Mouse (Mus musculus): ENCODE measurements at regions not wholly inside any gene's neighbourhood (a gene's known extent, or its start where the extent isn't known, plus 50 kb on each side); places are given as distances from the start of the nearest gene placed in this dataset.

DNA sequence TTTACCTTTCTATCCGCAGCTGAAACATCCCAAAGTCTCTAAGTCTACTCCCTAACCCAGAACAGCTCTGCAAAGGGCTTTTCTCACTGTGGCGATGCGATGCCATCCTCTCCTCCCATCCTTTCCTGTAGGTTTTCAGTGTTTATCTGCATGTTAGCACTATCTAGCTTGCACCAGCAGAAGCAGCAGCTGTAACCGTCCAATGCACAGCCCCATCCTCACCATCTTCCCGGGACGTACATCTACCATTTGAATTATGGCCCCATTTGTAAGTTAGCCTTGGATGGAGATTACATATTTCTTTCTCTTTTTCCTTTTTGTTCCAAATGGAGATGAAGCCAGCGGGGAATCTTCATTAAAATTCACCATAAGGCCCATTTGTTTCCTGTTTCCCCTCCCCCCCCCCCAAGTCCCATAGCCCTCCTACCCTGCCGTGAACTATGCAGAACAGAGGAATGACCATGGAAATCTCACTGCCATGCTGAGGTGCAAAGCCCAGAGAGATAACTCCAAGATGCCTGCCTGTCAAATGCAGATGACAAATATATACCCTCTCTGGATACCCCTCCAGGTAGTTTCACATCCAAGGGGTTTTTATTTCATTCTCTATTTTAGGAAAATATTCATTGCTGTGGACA is 525.5 kb upstream of the Id4 start:
- DNase-seq (ENCODE audit: low read depth, low spot score) (no peak), ATAC-seq (no peak)
- ChIA-PET POLR2A (no interaction called here), CTCF (interaction anchor here (0.7 kb wide), 1 partner anchor 20 kb away, joined by 3 read pairs; no protein-coding TSS in a partner anchor)
- no peak for TF ChIP-seq CTCF (IDR thresholded peaks at IDR 0.05)
- H3K27me3 ChIP-seq = peaks cover 4% of the 10 kb centered on the region
- in situ Hi-C loops (cut with MboI; ENCODE audit: low pct_unique_long_range_greater_than_20kb) = no loop called here

DNA sequence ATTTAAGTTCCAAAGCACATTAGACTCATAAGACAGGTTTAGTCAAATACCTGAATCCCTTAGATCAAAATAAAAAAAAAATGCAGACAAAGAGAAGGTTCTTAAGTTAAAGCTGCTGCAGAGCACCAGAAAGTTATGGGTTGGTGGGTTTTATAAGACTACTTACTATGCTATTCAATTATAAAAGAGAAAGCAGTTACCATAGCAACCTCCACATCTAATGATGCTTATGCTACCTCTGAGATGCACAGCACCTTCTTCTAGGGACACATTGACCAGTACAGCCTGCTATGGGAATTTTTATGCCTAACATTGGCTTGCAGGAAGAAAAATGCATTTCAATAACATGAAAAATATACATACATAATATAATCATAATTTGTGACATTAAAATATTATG is 512.1 kb upstream of the Id4 start:
- in situ Hi-C loops (cut with MboI; ENCODE audit: low pct_unique_long_range_greater_than_20kb) = no loop called here
- no peak for DNase-seq (ENCODE audit: low read depth, low spot score)
- no peak for TF ChIP-seq CTCF (IDR thresholded peaks at IDR 0.05)
- ChIA-PET CTCF (no interaction called here), POLR2A (no interaction called here)
- no peak for ATAC-seq
- peaks cover 10% of the 10 kb centered on the region for H3K27me3 ChIP-seq

DNA sequence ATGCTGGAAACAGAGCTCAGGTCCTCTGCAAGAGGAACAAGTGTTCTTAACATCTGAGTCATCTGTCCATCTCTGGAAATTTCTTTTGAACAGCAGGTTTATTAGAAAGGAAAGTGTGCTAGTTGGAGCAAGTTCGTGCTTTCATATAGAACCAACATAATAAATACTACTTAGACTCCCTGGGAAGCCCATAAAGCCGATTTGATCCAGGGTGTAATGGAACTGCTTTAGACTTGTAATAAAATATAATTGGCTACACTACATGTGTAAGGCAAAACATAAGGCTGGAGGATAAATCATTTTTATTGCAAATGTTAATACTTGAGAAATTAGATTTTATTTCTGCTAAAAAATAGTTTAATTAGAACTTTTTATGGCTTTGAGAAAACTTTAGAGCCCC is 510.0 kb upstream of the Id4 start:
- peaks cover 10% of the 10 kb centered on the region for H3K27me3 ChIP-seq
- POLR2A ChIA-PET = interaction anchor here (0.6 kb wide), 1 partner anchor 184 kb away, joined by 6 read pairs; no protein-coding TSS in a partner anchor
- DNase-seq (ENCODE audit: low read depth, low spot score) (no peak), ATAC-seq (no peak)
- no peak for TF ChIP-seq CTCF (IDR thresholded peaks at IDR 0.05)
- CTCF ChIA-PET = no interaction called here
- in situ Hi-C loops (cut with MboI; ENCODE audit: low pct_unique_long_range_greater_than_20kb) = no loop called here

DNA sequence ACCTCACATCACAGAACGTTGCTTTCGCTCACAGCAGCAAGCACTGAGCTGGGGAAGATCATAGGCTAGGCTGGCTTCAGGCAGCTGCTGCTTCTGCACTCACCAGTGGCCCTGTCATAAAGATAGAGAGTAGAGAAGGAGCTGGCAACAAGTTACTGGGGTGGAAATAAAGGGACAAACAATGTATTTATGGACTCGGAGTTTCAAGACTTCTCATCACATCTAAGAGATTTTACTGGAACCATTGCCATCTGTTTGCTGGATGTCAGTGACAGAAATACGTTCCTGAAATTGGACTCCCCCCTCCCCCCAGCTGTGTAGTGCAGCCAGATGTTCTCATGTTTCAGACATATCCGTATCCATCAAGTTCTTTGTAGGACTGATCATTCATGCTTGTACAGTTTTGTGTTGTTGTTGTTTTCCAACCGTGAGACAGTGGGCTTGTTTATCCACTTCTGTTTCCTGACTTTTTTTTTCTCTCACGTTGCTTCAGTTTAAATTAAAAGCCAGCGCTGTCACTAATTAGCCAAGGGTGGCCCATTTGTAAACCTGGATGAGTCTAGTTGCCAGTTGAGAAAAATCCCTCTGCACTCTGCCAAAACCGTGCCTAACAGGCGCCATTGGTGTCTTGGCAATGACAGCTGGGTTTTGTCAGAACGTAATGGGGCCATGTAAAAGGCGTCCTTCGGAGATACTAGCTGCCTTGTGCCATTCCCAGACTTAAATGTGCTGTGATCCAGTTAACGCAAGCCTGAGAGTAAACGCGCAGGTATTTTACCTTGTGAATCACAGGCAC is 496.0 kb upstream of the Id4 start:
- ATAC-seq = no peak
- ChIA-PET POLR2A (no interaction called here), CTCF (no interaction called here)
- DNase-seq (ENCODE audit: low read depth, low spot score) = no peak
- H3K27me3 ChIP-seq = no peaks in the 10 kb centered on the region
- no peak for TF ChIP-seq CTCF (IDR thresholded peaks at IDR 0.05)
- in situ Hi-C loops (cut with MboI; ENCODE audit: low pct_unique_long_range_greater_than_20kb) = no loop called here

DNA sequence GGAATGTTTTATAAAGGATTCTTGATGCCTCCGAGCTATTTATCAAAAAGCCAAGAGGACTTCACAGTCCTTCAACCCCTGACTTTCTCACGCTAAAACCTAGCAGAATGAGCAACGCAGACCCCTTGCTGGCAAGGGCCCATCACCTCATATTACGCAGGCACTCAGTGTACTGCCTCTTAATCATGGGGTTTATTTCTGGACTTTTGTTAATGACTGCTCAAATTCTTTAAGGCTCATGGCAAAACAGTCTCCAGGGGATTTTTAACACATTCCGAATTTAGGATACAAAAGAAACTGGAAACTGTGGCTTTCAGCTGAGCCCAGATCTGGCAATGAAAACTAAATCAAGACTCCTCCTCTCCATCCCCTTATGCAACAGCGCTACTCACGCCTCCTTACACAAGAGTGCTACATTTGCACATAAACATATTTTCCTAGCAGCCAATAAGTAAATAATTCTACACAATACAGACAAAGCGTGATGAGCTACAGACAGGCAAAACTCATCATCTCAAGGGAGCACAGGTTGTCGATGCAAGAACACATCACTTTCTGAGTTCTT is 492.0 kb upstream of the Id4 start:
- no peaks in the 10 kb centered on the region for H3K27me3 ChIP-seq
- ChIA-PET CTCF (no interaction called here), POLR2A (no interaction called here)
- in situ Hi-C loops (cut with MboI; ENCODE audit: low pct_unique_long_range_greater_than_20kb) = no loop called here
- no peak for TF ChIP-seq CTCF (IDR thresholded peaks at IDR 0.05)
- ATAC-seq (no peak), DNase-seq (ENCODE audit: low read depth, low spot score) (no peak)

DNA sequence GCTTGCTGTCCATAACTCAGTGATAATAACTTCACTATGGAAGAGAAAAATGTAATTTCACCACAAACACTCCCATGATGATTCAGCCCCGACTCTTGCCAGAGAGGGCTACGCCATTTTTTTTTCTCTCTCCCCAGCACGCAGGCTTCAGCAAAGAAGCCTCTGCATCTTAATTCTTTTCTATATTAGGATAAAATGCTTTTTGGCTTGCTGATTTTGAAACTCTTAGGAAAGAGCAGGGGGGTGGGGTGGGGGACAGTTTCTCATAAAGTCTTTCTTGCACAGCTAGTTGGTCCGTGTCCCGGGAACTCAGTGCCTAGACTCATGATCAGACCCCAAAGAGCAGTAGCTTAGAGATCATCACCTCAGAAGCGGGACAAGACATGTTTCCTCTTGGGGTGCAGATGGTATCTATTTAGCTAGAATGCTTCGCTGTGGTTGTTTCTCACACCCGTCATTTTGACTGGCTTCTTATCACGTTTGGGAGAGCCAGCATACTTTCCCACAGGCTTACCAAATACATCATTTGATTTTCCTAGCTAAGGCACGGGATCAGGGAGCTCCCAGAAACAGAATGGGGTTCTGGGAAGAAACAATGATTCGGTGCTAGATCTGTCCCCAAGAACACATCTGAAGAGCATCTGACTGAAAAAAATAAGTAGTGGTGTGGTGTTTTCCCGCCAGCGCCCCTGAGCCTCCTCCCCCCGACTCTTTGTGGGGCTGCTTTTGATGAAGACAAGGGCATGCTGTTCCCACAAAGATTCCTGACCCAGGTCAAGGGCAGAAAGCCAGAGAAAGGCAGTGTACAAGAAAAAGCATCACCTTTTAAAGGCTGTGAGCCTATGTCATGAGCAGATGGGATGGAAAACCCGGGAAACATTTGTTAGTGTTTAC is 483.6 kb upstream of the Id4 start:
- in situ Hi-C loops (cut with MboI; ENCODE audit: low pct_unique_long_range_greater_than_20kb) = no loop called here
- DNase-seq (ENCODE audit: low read depth, low spot score) (no peak), ATAC-seq (no peak)
- H3K27me3 ChIP-seq = no peaks in the 10 kb centered on the region
- POLR2A ChIA-PET = no interaction called here
- CTCF ChIA-PET = no interaction called here
- no peak for TF ChIP-seq CTCF (IDR thresholded peaks at IDR 0.05)

DNA sequence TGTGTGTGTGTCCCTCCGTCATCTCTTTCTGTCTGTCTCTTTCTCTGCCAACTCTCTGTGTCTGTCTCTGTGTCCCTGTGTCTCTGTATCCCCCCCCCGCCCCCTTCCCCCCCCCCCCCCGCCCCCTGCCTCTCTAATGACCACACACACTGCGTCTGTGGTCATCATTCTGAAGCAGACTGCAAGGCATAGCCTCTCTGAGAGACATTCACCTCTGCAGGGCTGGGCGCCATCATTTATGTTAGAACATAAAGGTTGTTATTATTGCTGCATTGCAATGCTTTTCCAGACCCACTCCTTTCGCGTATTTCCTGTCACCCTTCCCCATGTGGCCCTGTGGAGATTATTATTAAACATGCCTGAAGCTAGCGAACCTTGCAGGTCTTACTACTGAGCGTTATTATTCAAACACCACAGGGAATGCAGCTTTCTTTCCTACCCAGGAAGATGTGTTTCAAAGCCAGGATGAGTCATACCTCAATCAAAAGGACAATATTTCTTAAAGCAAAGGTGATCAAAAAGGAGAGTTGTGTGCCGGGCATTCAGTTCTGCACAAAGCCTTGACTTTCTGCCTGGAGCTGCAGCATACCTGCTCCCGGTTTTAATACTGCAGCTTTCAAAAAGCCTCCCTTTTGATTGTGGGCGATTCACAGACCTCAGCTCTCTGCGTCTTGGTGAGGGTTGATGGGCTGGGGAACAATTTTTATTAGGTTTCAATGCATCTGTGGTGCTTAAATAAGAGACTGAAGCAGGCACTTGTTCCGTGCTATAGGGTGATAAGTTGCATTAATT is 482.6 kb upstream of the Id4 start:
- in situ Hi-C loops (cut with MboI; ENCODE audit: low pct_unique_long_range_greater_than_20kb) = no loop called here
- ChIA-PET POLR2A (no interaction called here), CTCF (no interaction called here)
- ATAC-seq = no peak
- no peak for TF ChIP-seq CTCF (IDR thresholded peaks at IDR 0.05)
- H3K27me3 ChIP-seq = no peaks in the 10 kb centered on the region
- no peak for DNase-seq (ENCODE audit: low read depth, low spot score)

DNA sequence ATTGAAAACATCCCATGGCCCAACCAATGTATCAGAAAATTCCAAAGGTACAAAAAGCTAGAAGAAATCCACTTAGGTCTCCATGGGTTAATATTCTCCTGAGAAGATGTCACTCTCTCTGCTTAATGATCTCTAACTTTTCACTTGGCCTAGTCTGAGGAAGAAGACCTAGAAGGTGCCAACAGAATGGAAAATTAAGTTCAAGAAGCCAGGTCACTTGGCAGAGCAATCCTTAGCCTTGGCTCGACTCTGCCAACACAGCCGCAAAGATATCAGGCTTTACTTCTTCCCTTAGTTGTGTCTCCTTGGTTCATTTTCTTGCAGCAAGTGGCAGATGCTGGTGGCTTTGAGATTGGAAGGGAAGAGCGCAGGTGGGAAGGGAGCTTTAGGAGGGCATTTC is 476.6 kb upstream of the Id4 start:
- no peak for TF ChIP-seq CTCF (IDR thresholded peaks at IDR 0.05)
- ChIA-PET CTCF (no interaction called here), POLR2A (no interaction called here)
- H3K27me3 ChIP-seq = no peaks in the 10 kb centered on the region
- in situ Hi-C loops (cut with MboI; ENCODE audit: low pct_unique_long_range_greater_than_20kb) = no loop called here
- DNase-seq (ENCODE audit: low read depth, low spot score) = no peak
- no peak for ATAC-seq

DNA sequence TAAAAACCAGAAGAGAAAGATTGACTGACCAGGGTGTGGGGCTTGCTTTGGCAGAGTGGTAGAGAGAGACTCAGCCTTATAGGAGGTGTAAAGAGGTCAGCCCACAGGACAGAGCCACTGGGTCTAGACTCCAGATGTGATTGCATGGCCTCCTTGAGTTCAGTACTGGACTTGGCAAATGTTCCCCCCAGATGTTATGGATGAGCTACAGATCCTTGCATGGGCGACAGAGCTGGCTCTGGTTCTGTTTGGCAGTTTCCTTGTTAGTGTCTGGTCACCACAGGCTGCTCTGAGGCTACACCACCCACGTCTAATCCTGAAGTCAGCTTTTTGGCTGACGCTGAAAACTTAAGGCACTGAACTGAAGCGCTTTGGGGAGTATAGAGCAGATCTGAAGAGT is 463.2 kb upstream of the Id4 start:
- ATAC-seq (no peak), DNase-seq (ENCODE audit: low read depth, low spot score) (no peak)
- in situ Hi-C loops (cut with MboI; ENCODE audit: low pct_unique_long_range_greater_than_20kb) = no loop called here
- ChIA-PET POLR2A (no interaction called here), CTCF (no interaction called here)
- peaks cover 4% of the 10 kb centered on the region for H3K27me3 ChIP-seq
- no peak for TF ChIP-seq CTCF (IDR thresholded peaks at IDR 0.05)

DNA sequence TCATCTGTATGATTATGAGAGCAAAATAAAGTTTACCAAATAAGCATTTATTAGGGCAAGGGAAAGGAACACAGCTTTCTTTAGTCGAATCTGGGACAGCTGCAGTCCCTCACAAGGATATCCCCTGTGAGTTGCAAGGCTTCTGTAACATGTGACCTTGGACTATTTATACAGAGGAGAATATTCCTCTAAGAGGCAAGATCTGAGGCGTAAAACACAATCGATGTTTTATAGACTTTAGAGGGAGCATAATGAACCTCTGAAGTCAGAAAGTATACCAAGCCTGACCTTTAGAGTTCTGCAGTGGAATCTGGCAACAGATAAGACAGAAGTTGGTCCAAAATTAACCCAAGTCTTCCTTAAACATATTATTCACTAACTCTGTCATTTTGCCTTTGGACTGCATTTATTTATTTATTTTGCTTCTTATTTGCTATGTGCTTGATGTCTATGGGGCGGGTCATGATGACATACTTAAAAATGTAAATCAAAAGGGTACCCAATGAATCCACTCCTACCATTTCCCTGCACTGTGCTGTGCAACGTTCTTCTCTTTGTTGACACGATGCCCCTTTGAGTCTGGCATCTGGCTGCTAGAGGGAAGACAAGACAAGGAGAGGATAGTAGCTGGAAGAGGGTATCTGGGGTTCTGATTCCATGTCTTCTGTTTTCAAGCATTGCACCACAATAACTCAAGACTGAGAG is 449.2 kb upstream of the Id4 start:
- H3K27me3 ChIP-seq = peaks cover 3% of the 10 kb centered on the region
- DNase-seq (ENCODE audit: low read depth, low spot score) = no peak
- POLR2A ChIA-PET = no interaction called here
- in situ Hi-C loops (cut with MboI; ENCODE audit: low pct_unique_long_range_greater_than_20kb) = no loop called here
- no peak for ATAC-seq
- CTCF ChIA-PET = no interaction called here
- no peak for TF ChIP-seq CTCF (IDR thresholded peaks at IDR 0.05)
